Mouse (Mus musculus) bone marrow, adult 2 months (tissue): ENCODE data around the gene Mrpl55. TPM values are rescaled to one million over a fixed set of nuclear protein-coding genes. Genes with fewer than 3 reads are reported as not detected.

Source experiments
- H3K27ac ChIP-seq: fragments of 200-500 bp; 2 replicates; pipeline ENCODE4 v1.5.1; 2012; ENCODE audit warnings: low read depth, mild to moderate bottlenecking, control low read depth, inconsistent platforms, low read length; ENCODE audit not compliant: control insufficient read depth, poor library complexity, insufficient read depth
- H3K4me1 ChIP-seq: fragments of 200-500 bp; 2 replicates; pipeline ENCODE4 v1.6.1; 2011; ENCODE audit warnings: low read length; ENCODE audit not compliant: control insufficient read depth, insufficient read depth
- H3K4me3 ChIP-seq: fragments of 200-500 bp; replicated peaks from 2 replicates; pipeline ENCODE3; 2011; ENCODE audit warnings: mild to moderate bottlenecking, low read depth, low read length, control low read depth; ENCODE audit not compliant: control insufficient read depth
- CTCF ChIP-seq: fragments of 200-500 bp; IDR thresholded peaks from 2 replicates; pipeline ENCODE4 v1.5.1; 2011; ENCODE audit warnings: low read length, control low read depth; ENCODE audit not compliant: control insufficient read depth, insufficient read depth
- POLR2A ChIP-seq: fragments of 200-500 bp; IDR thresholded peaks from 2 replicates; pipeline ENCODE4 v1.6.1; 2011; ENCODE audit warnings: low read depth, mild to moderate bottlenecking, control low read depth, low read length, borderline replicate concordance; ENCODE audit not compliant: control insufficient read depth
- WGBS: fragments of 180-500 bp; shearing (Covaris S2); methylation state at CpG from one replicate; pipeline ENCODE4 v1.1.7; 2018; 5-methylcytosine and 5-hydroxymethylcytosine counted together
- polyA plus RNA-seq: library from polyadenylated mRNA; stranded (reverse); fragments of >200 nt; gene quantifications from 2 replicates; pipeline ENCODE4 v1.2.4, GENCODE M21; 2011; ENCODE audit warnings: low replicate concordance; ENCODE audit not compliant: missing spikeins, insufficient read depth, insufficient read length

Gene Mrpl55
- polyA plus RNA-seq, 1 experiment: 28.0 TPM

DNA sequence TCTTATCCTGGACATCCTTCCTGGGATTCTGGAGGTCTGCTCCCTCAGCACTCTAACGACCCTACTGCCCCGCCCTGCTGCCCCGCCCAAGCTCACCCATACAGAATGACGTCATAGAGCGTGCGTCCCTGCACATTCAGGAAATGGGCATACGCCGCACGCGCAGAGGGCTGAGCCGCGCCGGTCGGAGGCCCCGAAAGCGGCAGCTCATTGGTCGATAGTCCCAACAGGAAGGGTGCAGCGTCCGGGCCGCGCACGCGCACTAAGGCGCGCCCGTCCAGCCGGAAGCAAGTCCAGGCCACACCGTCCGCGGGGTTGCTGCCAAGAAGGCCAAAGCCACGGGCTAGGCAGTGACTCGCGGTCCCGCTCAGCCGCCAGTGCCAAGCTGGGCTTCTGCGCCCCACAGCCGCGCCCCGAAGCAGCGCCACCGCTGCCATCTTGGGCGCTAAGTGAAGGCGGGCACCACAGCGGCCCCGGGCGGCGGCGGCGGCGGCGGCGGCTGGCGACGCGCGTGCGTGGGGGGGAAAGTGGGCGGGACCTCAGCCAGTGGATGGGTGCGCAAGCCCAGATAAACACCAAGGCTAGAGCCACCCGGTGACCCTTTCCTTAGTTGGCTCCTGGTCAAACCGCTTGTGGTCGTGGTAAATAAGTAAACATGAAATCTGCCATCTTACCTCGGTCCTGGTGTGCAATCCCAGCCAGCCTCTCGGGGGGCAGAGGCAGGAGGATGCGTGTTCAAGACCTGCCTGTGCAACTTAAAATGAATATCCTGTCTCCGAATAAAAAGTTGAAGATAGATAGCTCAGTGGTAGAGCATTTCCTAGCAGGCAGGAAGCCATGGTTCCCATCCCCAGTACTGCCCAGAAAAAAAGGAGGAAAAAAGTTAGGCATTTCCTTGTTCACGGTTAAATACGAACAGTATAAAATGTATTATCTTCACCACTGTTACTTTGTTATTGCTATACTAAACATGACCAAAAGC, 38.7 kb upstream of the Mrpl55 start, which contains the start of gene Iba57:
Gene Iba57, minus strand, starts transcription at position 485 of the 982 bp plus-strand sequence.
- TF ChIP-seq POLR2A: peak; percentile 89
- TF ChIP-seq CTCF: no peak
- H3K4me1 ChIP-seq: no peaks in the 10 kb centered on the region; the same call in 1 of the 2 replicates
- WGBS: 2% methylated on average over 68 of the region's 68 CpGs

DNA sequence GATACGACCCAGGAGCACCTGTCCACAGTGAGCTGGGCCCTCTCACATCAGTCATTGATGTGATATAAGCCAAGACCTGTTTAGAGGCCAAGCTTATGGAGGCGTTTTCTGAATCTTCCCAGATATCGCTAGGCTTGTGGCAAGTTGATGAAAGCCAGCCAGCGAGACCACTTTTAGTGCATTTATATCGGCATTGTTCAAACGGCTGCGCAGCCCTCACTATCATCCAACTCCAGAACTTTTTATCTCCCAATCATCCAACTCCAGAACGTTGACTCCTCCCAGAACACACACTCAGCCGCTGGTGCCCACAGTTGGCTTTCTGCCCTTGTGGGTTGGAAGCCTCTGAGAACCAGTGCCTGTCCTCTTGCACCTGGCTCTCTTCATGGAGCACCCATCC, 37.9 kb upstream of the Mrpl55 start:
- H3K4me3 ChIP-seq: peak overlapping the region; percentile 86
- no peaks in the 10 kb centered on the region; the same call in 1 of the 2 replicates for H3K4me1 ChIP-seq
- WGBS: 45% methylated on average over 9 of the region's 9 CpGs

More for the DNA sequence above, 38.7 kb upstream of the Mrpl55 start, which contains the start of gene Iba57:
- Histone ChIP-seq H3K27ac (peak within 1 kb of the TSS; percentile 99), H3K4me3 (peak within 1 kb of the TSS; percentile 86)

DNA sequence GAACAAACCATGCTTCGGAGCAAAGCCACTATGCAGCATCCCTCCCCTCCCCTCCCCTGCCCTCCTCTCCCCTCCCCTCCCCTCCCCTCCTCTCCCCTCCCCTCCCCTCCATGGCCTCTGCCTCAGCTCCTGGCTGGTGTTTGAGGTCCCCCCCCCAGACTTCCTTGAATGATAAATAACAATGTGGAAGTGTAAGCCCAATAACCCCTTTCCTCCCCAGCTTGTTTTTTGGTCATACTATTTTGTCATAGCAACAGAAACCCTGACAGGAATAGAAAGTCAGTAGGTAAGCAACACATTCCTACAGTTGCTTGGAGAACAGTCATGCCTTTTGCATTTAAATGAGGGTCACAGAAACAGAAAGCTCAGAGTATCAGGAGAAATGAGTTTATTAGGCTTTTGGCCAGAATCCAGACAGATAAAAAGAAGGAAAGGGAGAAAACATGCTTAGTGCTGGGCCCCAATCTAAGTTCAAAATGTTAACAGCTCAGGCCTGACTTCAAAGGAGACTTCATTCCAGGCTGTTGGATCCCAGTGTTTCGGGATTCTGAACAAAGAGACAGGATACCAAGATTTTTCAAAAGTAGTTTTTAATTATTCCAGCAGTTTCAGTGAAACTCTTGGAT, 36.6 kb upstream of the Mrpl55 start:
- 54% methylated on average over 2 of the region's 2 CpGs for WGBS
- TF ChIP-seq CTCF: no peak
- no peak for TF ChIP-seq POLR2A
- H3K27ac ChIP-seq: peak overlapping the region; percentile 35; the same call in 1 of the 2 replicates
- H3K4me3 ChIP-seq: no peak overlapping the region
- no peaks in the 10 kb centered on the region; the same call in 1 of the 2 replicates for H3K4me1 ChIP-seq

More for the DNA sequence above, 37.9 kb upstream of the Mrpl55 start:
- TF ChIP-seq CTCF: no peak
- H3K27ac ChIP-seq: peak overlapping the region; percentile 99

DNA sequence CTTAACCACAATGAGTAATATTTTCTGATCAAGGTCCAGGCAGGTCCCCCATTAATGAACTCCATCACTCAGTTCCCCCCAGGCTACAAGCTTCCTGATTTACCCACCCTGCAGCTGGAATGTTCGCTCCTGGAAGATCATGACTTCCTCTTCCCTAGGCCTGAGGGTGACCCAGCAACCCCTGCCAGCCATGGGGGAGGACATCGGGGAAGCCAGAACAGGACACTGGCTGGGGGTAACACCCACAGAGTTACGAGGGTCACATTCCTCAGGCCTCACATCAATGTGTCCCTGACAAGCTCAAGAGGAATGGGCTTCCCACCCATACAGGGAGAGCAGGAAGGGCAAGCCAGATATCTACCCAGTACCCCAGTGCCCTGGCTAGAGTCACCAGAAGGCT, 32.5 kb upstream of the Mrpl55 start:
- WGBS: 74% methylated on average over 3 of the region's 3 CpGs
- no peak overlapping the region for H3K27ac ChIP-seq
- H3K4me1 ChIP-seq: no peaks in the 10 kb centered on the region; the same call in 1 of the 2 replicates
- no peak for TF ChIP-seq CTCF
- TF ChIP-seq POLR2A: no peak
- no peak overlapping the region for H3K4me3 ChIP-seq

DNA sequence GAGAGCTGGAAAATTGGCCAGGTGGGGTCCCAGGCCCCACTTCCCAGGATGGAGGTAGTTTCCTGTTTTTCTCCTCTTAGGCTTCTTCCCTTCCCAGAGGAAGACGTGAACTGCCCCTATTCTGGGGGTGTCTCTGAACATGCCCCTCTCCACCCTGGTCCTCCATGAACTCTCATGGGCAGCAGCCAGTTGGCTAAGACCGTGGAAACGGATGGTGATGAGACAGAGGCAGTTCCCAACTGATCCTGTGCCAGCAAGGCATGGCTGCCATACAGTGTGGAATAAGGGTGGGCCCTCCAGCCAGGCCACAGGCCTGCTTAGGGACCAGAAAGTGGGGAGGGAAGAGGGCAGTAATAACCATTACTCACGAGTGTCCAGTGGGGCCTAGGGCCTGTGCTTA, 31.7 kb upstream of the Mrpl55 start:
- WGBS: 81% methylated on average over 4 of the region's 4 CpGs

DNA sequence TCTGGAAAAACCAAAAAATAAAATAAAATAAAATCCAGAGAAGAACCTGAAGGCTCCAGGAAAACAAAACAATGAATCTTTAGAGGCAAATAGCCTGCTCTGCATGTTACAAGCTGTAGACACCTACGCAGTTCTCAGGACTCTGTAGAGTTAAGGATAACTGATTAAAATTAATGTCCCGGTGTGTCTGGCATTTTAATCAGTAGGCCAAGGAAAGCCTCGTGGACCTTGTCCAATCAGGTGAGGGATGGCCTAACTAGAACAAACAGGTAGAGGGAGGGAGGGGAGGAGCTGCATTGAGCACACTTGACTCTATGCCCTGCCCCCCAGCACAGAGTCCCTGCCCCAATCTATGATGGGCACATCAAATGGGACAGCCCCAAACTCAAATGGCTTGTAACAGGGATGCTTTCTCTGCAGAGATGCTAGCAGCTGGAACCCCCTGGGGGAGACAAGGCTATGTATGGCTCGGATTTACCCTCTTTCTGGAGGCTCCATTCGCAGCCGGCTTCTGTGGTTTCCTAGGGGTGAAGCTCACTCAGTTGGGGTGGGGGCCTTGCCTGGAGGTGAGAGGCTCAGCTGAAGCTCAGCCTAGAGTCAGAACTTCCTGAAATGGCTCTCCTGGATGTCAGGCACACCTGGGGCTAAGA, 28.0 kb upstream of the Mrpl55 start:
- no peak overlapping the region for H3K4me3 ChIP-seq
- TF ChIP-seq CTCF (no peak), POLR2A (no peak)
- H3K27ac ChIP-seq: no peak overlapping the region
- 61% methylated on average over 6 of the region's 6 CpGs for WGBS
- no peaks in the 10 kb centered on the region for H3K4me1 ChIP-seq

More for the DNA sequence above, 31.7 kb upstream of the Mrpl55 start:
- H3K4me1 ChIP-seq: no peaks in the 10 kb centered on the region; the same call in 1 of the 2 replicates
- TF ChIP-seq POLR2A: no peak
- no peak overlapping the region for H3K27ac ChIP-seq
- H3K4me3 ChIP-seq: no peak overlapping the region

DNA sequence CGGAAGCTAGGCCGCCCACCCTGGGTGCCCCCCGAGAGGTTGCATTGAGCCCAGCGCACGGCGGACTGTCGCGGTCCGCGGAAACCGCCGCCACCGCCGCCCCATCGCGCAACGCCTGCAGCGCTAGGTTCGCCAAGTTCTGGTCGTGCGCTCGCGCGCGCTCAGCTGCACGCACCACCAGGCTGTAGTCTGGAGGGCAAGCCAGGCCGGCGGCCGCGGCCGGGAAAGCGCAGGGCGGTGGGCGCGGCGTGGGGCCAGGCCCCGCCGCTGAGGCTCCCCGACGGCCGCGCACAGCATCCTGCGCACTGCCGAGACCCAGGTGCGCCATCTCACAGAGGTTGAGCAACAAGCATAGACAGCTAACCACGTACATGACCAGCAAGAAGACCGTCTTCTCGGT, 25.8 kb upstream of the Mrpl55 start:
- H3K4me3 ChIP-seq: no peak overlapping the region
- TF ChIP-seq CTCF: no peak
- H3K4me1 ChIP-seq: no peaks in the 10 kb centered on the region
- H3K27ac ChIP-seq: no peak overlapping the region
- 3% methylated on average over 48 of the region's 48 CpGs for WGBS

DNA sequence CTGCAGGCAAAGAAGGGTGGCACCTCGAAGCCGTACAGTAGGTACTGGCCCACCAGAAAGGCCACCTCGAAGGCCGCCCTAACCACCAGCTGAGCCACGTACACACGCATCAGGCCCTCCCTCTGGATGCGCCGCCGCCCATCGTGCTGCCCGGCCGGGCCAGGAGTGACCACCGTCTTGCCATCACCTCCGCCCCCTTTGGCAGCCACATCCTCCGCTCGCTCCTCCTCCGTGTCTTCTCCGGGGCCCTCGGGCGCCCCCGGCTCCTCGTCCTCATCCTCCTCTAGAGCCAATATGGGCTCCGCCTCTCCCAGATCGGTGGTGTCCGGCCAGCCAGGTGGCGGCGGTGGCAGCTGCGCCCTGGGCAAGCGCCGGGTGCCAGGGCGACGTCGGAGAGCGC, 25.4 kb upstream of the Mrpl55 start:
- TF ChIP-seq POLR2A: no peak
- TF ChIP-seq CTCF: no peak
- H3K4me3 ChIP-seq: no peak overlapping the region
- H3K27ac ChIP-seq: no peak overlapping the region
- no peaks in the 10 kb centered on the region for H3K4me1 ChIP-seq
- WGBS: 19% methylated on average over 34 of the region's 34 CpGs
